Mouse (Mus musculus) urinary bladder, postnatal 4 days (tissue): Measurements from ENCODE around the gene Nupr1l.
"Not testable (repeated sequence)": the region's sequence is repeated elsewhere in the genome, so short reads cannot be mapped to it uniquely, and the experiment has no call there.

ENCODE experiments used
- DNase-seq, 2 experiments: peaks; one replicate each; pipeline ENCODE4 v3.0.0; 2021 to 2022; ENCODE audit warnings: low spot score in 2 of 2

Gene Nupr1l

DNA sequence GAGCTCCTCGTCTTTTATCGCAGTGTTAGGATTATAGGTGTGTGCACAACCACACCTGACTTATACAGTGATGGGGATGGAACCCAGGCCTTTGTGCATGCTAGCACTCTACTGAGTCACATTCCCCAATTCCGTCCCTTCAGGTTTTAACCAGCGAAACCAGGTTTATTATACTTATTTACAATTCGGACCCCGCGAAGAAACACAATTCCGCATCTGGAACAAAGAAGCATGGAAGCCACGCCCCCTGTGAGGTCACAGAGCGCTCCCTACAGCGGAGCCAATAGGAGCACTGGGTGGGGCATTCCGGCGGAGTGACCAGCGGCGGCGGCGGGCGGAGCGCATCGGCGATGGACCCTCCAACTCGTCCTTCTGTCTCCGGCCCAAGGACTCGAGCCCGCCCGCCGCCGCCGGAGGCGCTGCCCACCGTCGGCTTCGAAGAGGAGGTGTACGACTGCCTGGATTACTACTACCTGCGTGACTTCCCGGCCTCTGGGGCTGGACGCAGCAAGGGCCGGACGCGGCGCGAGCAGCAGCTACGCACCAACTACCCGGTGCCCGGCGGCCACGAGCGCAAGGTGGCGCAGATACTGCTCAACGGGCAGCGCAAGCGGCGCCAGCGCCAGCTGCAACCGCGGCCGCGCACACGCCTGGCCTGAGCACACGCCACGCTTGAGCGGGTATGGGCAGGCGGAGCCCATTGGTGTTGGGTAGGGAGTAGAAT is at the start of gene Nupr1l:
TSS of gene Nupr1l (plus strand) at position 299 of the 724 bp plus-strand sequence.
- DNase-seq: peak; percentile 86 to 93

GRCm38 (mm10) chr5:129862325-129862724 is 46.0 kb upstream of the Nupr1l start:
- DNase-seq: no peak

GRCm38 (mm10) chr5:129864467-129864866 is 43.9 kb upstream of the Nupr1l start:
- no peak for DNase-seq

- DNase-seq: no peak
These were observed 42.5 kb upstream of the Nupr1l start for GRCm38 (mm10) chr5:129865841-129866240.

- no peak for DNase-seq
These were observed 38.9 kb upstream of the Nupr1l start for GRCm38 (mm10) chr5:129869238-129869995.

DNA sequence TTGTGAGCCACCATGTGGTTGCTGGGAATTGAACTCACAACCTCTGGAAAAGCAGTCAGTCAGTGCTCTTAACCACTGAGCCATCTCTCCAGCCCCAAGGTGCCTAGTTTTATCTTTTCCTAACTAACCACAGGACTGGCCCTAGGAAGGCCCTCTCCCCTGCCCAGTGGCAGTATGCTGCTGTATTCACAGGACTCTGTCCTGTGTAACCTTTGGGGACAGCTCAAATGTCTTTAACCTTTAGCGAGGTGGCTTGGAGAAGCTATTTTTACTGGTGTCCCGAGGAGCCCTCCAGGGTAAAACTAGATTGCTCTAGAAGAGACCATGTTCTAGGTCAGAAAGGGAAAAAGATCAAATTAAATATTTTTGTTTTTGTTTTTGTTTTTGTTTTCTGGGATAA is 37.1 kb upstream of the Nupr1l start:
- no peak for DNase-seq

DNA sequence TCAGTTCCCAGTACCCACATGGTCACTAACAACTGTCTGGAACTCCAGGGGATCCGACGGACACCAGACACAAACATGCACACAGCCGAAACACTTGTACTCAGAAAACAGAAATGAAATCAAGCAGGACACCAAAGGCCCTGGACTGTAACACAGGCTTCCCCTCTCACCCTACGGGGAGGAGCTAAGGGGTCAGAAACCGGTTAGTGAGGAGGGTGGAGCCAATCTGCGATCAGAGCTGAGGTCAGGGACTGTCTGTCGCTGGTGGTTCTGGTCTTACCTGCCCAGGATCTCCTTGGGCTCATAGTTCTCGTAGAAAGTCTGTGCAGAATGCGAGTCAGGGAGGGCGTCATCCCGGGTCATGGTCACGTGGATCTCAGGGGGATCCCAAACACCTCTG is 34.4 kb upstream of the Nupr1l start:
- DNase-seq: no peak

- DNase-seq: no peak
These were observed 33.2 kb upstream of the Nupr1l start for GRCm38 (mm10) chr5:129875098-129875497.

GRCm38 (mm10) chr5:129877731-129878455 is 30.4 kb upstream of the Nupr1l start:
- DNase-seq: no peak

DNA sequence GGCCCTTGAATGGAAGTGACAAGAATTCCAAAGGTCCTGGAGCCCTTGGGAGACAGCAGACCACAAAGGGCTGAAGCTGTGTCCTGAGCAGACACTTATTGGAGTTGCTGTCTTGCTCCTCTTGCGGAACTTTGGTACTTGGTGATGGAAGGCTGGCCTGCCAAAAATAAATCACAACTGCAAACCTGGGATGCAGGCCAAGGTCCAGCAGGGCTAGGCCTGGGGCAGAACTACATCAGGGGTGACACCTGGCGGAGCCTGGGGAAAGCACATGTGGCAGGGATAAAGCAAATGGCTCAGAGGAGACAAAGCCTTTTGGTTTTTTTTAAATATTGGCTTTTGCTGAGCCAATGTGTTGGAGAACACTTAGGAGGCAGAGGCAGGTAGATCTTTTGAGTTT is 29.4 kb upstream of the Nupr1l start:
- DNase-seq: peak in 1 of 2 experiments; percentile 52

DNA sequence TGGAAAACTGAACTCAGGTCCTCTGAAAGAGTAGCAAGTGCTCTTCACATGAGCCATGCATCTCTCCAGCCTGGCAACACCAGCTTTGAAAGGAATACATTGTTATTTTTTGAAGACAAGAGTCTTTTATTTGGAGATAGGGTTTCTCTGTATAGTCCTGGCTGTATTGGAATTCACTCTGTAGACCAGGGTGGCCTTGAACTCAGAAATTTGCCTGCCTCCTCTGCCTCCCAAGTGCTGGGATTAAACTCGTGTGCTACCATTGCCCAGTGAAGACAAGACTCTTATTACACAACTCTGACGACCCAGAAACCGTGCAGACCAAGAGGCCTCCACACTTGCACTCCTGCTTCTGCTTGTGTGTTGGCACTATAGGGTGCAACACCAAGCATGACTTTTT is 28.5 kb upstream of the Nupr1l start:
- DNase-seq: no peak

DNA sequence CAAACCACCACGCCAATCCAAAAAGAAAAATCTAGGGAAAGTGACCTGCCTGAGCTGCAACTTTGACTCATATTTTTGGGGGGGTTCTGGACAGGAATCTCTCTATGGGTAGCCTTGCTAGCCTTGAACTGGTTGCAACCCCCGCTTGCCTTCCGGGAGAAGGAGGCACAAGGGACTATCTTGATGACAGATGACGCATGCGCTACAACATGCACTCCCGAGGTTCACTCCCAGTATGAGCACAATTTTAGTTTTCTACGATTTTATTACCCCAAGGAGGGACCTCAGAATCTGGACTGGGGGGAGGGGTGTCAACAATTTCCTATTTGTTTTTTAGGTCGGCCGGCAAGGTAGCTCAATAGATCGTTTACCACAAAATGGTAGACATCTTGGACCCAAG is 22.1 kb upstream of the Nupr1l start:
- DNase-seq: no peak

- DNase-seq: peak; percentile 89 to 91
These were observed 21.3 kb upstream of the Nupr1l start, which contains the start of gene Chchd2 for GRCm38 (mm10) chr5:129886911-129887636. Chchd2 (minus strand) TSS chr5:129887470.

DNA sequence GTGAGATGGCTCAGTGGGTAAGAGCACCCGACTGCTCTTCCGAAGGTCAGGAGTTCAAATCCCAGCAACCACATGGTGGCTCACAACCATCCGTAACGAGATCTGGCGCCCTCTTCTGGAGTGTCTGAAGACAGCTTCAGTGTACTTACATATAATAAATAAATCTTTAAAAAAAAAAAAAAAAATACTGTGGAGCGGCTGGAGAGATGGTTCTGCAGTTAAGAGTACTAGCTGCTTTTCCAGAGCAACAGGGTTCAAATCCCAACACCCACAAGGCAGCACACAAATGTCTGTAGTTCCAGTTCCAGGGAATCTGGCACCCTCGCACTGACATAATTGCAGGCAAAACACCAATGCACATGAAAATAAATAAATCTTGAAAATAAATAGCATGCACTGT is 17.9 kb upstream of the Nupr1l start:
- DNase-seq: not testable (repeated sequence)

DNA sequence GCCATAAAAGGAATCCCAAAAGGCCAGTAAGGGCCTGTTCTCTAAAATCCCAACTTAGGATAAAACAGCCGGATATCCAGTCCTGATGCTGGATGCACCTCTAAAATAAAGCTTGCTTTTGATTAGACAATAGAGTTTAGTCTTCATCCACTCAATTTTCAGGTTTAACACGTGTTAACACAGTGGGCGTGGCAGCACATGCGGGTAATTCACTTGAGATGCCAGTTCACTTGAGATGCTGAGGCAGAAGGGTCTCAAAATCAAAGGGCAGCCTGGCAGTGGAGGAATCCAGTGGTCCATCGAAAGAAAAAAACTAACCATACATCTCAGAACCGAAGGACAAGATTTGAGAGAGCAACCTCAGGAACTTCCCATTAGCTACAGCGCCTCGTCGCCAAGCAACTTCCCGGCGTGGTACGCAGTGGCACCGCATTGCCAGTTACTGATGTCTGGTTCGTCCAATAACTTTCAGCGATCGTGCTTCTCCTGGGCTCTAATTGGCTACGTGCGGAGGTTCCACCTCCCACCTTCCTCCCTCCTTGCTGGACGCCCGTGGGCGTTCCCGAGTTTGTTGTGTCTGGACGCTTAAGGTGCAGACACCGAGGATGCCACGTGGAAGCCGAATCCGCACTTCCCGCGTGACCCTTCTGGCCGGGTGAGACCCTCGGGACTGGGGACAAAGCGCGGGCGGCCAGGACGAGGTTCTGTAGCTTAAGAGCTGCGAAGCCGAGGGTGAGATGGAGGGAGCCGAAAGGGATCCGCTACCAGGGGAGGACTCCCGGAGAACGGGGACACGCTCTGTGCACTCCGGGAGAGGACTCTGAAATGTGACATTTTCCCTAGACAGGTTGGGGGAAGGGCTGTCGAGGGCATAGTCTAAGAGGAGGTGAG is 12.9 kb upstream of the Nupr1l start, which contains the start of gene Zbed5:
TSS of gene Zbed5 (plus strand) at position 526 of the 891 bp plus-strand sequence.
- DNase-seq: peak; percentile 81 to 87

- no peak for DNase-seq
These were observed 9.9 kb upstream of the Nupr1l start, which contains the start of gene Phkg1 for GRCm38 (mm10) chr5:129898449-129898848. Phkg1 (minus strand) TSS chr5:129898549.

- no peak for DNase-seq
These were observed 565 bp upstream of the Nupr1l start for GRCm38 (mm10) chr5:129907775-129908174.

DNA sequence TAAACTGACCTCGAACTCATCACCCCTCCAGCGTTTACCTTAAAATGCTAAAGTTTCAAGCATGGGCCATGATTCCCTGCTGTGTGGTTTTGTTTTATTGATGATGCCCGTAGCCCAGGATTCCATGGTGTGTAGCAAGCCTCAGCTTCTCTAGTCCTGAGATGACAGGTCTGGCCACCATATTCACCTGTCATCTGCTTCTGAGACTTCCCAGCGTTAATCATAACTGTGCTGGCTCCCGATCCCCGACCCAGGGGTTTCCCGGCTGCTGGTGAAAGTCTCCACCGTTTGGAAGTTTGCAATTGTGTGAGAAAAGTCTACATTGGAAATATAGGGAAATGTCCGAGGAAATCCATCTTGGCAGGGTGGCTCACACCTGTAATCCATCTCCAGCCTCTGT is 807 bp downstream of the Nupr1l start:
- no peak for DNase-seq

GRCm38 (mm10) chr5:129909591-129909990 is 1.3 kb downstream of the Nupr1l start:
- DNase-seq: no peak

GRCm38 (mm10) chr5:129914024-129914423 is 5.7 kb downstream of the Nupr1l start:
- DNase-seq: no peak
